Mouse (Mus musculus) skeletal muscle tissue, adult 2 months (tissue): ENCODE measurements around the gene Zfp385a.
"Not testable (repeated sequence)": the region's sequence is repeated elsewhere in the genome, so short reads cannot be mapped to it uniquely, and the experiment has no call there.

Experiments
- DNase-seq: peaks from one replicate; pipeline ENCODE4 v3.0.0-alpha.2; 2012; ENCODE audit warnings: low read depth, low spot score

The Zfp385a gene

GRCm38 (mm10) chr15:103292673-103293345 lies 47.1 kb downstream of the Zfp385a start:
- DNase-seq = no peak

- no peak for DNase-seq
Observed at GRCm38 (mm10) chr15:103290843-103291242, 49.0 kb downstream of the Zfp385a start.

- DNase-seq = no peak
Observed at GRCm38 (mm10) chr15:103290417-103290816, 49.5 kb downstream of the Zfp385a start.

GRCm38 (mm10) chr15:103289600-103289999 lies 50.3 kb downstream of the Zfp385a start:
- no peak for DNase-seq

- peak; percentile 74 for DNase-seq
Observed at GRCm38 (mm10) chr15:103285778-103286417, 54.0 kb downstream of the Zfp385a start.

- no peak for DNase-seq
Observed at GRCm38 (mm10) chr15:103284647-103285046, 55.2 kb downstream of the Zfp385a start.

GRCm38 (mm10) chr15:103284066-103284465 lies 55.8 kb downstream of the Zfp385a start:
- no peak for DNase-seq

- no peak for DNase-seq
Observed at GRCm38 (mm10) chr15:103281465-103282205, 58.3 kb downstream of the Zfp385a start.

- DNase-seq = no peak
Observed at GRCm38 (mm10) chr15:103280817-103281464, 59.0 kb downstream of the Zfp385a start.

- DNase-seq = no peak
Observed at GRCm38 (mm10) chr15:103279750-103280149, 60.1 kb downstream of the Zfp385a start.

GRCm38 (mm10) chr15:103277949-103278348 lies 61.9 kb downstream of the Zfp385a start:
- DNase-seq = no peak

GRCm38 (mm10) chr15:103275943-103276342 lies 64.0 kb downstream of the Zfp385a start:
- DNase-seq = not testable (repeated sequence)

GRCm38 (mm10) chr15:103272419-103273279 lies 67.2 kb downstream of the Zfp385a start, which contains the start of gene Copz1:
Copz1 (plus strand) TSS chr15:103272714.
- DNase-seq = peak; percentile 98

- no peak for DNase-seq
Observed at GRCm38 (mm10) chr15:103268903-103269302, 71.0 kb downstream of the Zfp385a start.

GRCm38 (mm10) chr15:103264794-103265193 lies 75.1 kb downstream of the Zfp385a start:
- no peak for DNase-seq
